Mouse (Mus musculus): ENCODE measurements at regions not wholly inside any gene's neighbourhood (a gene's known extent, or its start where the extent isn't known, plus 50 kb on each side); places are given as distances from the start of the nearest gene placed in this dataset.

DNA sequence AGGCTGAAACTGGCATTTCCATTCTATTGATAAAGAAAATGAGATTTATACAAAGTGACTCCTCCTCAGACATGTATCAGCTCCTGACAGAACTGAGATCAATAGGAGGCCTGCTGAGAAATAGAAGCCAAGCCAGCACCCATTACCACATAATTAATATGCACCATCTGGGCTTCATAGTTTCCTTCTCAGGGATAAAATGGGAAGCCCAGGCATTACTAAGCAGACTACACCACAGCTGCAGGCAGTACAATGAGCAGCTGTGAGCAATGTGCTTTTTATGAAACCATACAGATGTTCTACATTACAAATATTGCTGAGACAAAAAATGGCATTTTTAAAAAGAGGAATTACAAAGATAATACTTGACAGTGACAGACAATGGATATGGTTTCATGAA, 950.1 kb downstream of the Otol1 start:
- no peak for DNase-seq (ENCODE audit: low spot score in 2 of 2)

DNA sequence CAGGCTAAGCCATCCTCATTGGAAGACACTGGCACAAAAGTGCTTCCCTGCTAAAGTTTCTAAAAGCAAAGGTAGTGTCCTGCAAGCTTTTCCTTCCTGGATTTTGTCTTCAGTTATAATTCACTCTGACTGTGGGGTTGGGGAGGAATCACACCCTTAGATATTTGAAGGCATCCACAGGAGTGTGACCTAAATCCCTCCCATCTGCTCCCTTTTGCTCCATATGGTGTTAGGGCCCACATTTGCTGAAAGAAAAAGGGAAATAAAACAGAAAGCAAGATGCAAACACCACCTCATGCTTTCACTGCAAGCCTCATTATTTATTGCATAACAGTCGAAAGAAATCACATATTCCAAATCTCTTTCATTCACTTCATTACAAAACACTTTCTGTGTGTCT, 955.1 kb downstream of the Otol1 start:
- peak; percentile 32 to 60 for DNase-seq (ENCODE audit: low spot score in 2 of 2)

DNA sequence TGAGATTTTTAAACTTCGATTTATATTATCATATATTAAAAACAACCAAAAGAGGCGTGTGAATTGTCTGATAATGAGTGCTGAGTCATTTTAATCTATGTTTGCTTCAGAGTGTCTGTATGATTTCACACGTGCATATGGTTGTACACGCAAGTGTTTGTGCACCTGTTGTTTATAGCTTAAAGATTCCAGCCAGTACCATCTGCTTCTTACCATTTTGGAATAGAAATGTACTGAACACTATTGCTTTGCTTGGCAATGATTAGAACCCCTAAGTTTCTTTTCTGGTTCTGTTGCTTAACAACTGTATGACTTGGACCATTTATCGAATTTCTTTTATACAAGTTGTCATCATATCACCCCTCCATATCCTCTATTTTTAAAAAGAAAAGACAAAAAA, 969.5 kb downstream of the Otol1 start:
- peak in 1 of 2 experiments; percentile 16 for DNase-seq (ENCODE audit: low spot score in 2 of 2)

DNA sequence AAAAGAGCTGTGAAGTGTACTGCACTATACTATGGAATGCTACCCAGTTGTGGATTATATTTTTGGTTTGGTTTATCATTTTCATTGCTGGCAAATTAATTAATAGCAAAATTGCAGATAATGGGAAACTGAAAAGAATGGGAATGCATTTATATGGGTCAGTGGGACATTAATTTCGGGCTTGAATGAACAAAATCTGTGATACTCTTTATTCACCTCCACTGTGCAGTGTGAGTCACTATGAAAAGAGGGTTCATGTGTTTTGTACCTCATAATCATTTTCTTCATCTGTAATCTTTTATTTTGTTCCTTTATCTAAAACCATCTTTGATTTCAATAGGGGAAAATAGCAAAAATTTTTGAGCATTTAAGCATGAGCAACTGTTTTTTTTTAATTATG, 983.5 kb downstream of the Otol1 start:
- DNase-seq (ENCODE audit: low spot score in 2 of 2), result no peak

DNA sequence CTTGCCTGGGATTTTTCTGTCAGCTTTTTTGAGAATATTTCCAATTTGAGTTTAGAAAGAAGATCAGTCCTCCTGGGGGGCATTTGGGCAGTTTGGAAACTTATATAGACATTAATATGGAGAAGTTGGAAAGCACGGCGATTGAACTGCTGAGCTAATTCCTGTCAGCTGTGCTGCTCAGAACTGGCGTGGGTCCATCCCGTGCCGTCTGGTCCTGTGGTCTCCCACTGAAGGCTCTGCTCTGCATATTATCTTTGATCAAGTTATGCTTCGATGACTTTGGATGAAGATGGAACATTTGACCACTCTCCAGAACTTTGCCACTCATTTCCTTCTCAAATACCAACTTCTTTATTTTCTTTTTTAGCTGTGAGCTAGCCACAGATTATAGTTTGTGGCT, 995.6 kb downstream of the Otol1 start:
- no peak for DNase-seq (ENCODE audit: low spot score in 2 of 2)
